Mouse (Mus musculus) adrenal gland, adult 18-20 months (tissue): ENCODE results near the gene Gldn. TPM values are rescaled to one million over a fixed set of nuclear protein-coding genes. Genes with fewer than 3 reads are reported as not detected.
A peak's percentile ranks its signal among the peaks of the same experiment; 100 is the strongest.

Experiments
- DNase-seq, 2 experiments: peaks; one replicate each; pipeline ENCODE4 v3.0.0; 2021 to 2022; ENCODE audit warnings: low spot score in 2 of 2
- long read RNA-seq, 2 experiments: library from polyadenylated mRNA; stranded (forward); transcript quantifications; one replicate each; pipeline ENCODE4 v2.0.0; 2021
- total RNA-seq, 2 experiments: library from RNA; stranded (reverse); gene quantifications; 1 replicate in 1 of 2; 2 replicates in 1 of 2; pipeline ENCODE4 v1.2.3; 2021

Gene Gldn
- 10 to 100 TPM in 1 of 2 experiments, 1 to 10 TPM in 1; 6.5 to 14.9 TPM for total RNA-seq
- long read RNA-seq, experiment 1, partial matches to known transcripts: 2 of 2 reads
- long read RNA-seq, experiment 1, other reads (novel, unspliced or antisense): 0 of 2 reads
- long read RNA-seq, experiment 2, partial matches to known transcripts: 0 of 1 reads
- long read RNA-seq, experiment 2, other reads (novel, unspliced or antisense): 1 of 1 reads

- DNase-seq: peak; percentile 30
Measured at GRCm38 (mm10) chr9:54286331-54286987, at the start of gene Gldn. Gene Gldn, plus strand, starts transcription at chr9:54286486.

- no peak for DNase-seq
Measured at GRCm38 (mm10) chr9:54244869-54245665, 41.2 kb upstream of the Gldn start.

GRCm38 (mm10) chr9:54264754-54265153 lies 21.5 kb upstream of the Gldn start:
- no peak for DNase-seq

GRCm38 (mm10) chr9:54268010-54268409 lies 18.3 kb upstream of the Gldn start, which contains the start of gene Cyp19a1:
Gene Cyp19a1, minus strand, starts transcription at chr9:54268110.
- no peak for DNase-seq

- DNase-seq: no peak
Measured at GRCm38 (mm10) chr9:54269987-54270386, 16.3 kb upstream of the Gldn start.

GRCm38 (mm10) chr9:54270889-54271288 lies 15.4 kb upstream of the Gldn start:
- DNase-seq: no peak

- no peak for DNase-seq
Measured at GRCm38 (mm10) chr9:54275283-54275682, 11.0 kb upstream of the Gldn start.

GRCm38 (mm10) chr9:54279046-54279589 lies 7.2 kb upstream of the Gldn start:
- DNase-seq: no peak

- DNase-seq: no peak
Measured at GRCm38 (mm10) chr9:54287804-54288203, 1.5 kb downstream of the Gldn start.

DNA sequence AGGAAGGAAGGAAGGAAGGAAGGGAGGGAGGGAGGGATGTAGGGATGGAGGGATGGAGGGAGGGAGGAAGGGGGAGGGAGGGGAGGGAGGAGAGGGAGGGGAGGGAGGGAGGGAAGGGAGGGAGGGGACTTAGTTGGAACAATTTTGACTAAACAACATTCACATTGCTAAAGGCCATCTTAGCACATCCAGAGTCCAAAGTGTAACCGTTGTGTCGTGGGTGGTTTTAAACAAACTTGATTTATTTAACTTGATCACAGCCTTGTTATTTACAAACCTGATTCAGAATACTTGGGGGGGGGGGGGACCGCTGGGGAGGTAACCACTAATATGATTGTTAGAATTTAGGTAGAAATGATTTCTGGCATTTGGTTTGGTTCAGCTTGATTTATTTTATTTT lies 13.1 kb downstream of the Gldn start:
- DNase-seq: no peak

GRCm38 (mm10) chr9:54299792-54300191 lies 13.5 kb downstream of the Gldn start:
- DNase-seq: no peak

DNA sequence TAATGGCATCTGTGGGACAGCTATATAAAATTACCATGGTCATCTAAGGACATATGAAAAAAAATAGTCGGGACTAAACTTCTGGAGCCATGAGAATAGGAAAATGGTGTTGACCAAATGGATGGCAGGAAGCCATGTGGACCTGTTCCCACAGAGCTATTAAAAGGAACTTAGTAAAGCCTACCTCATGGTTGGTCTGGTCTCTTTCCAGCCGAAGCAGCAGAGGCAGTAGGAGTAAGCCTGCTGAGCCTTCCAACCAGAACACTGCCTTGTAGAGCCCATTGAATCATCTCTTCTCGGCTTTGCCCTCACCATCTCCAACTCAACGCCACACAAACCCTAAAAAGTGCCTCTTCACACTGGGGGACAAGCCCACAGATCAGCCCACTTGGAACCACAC lies 15.0 kb downstream of the Gldn start:
- DNase-seq: no peak

DNA sequence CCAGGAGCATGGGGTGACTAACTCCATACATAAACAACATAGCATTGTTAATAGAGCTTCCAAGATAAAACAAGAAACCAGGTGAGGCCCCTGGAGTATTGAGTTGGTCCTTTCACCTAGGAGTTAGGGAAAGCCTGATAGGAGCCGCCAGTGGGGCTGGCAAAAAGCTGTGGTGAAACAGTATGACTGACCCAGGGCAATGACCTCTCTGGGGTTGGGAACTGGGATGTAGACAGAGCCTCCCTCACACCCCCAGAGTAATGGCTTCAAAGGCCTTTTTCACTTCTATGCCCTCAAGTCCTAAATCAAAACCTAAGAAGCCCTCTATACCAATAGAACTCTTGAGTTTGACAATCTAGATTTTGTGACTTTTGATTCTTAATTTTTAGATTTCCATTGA lies 21.9 kb downstream of the Gldn start:
- DNase-seq: no peak

GRCm38 (mm10) chr9:54308751-54309358 lies 22.6 kb downstream of the Gldn start:
- no peak for DNase-seq

DNA sequence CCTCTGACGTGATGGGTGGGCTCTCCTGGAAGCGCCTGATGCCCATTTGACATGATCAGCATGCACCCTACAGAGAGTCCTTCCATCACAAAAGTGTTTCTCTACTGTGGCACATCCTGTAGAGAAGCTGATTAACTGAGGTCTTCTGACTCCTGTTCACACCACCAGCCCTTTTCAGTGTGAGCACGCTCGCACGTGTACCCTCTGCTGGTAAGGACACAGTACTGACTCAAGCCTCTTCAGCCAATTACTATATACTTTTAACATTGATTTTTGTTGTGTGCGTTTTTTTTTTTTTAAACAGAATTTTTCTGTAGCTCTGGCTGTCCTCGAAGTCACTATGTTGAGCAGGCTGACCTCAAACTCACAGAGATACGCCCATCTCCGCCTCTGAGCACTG lies 30.1 kb downstream of the Gldn start:
- DNase-seq: no peak

- DNase-seq: no peak
Measured at GRCm38 (mm10) chr9:54323456-54323855, 37.2 kb downstream of the Gldn start.

DNA sequence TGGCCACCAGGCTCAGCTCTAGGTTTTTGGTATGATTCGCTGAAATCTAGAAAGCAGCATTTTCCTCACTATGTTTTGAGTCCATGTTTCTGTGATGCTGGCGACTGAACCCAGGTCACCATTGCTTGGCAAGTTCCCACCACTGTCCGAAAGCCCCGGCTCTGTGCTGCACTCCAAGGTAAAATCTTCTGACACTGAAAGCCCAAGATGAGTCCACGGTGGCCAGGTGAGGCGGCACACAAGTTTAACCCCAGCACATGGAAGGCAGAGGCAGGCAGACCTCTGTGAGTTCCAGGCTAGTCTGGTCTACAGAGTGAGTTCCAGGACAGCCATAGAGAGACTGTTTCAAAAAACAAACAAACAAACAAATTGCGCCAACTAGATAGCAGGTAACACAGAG lies 42.9 kb downstream of the Gldn start:
- no peak for DNase-seq

DNA sequence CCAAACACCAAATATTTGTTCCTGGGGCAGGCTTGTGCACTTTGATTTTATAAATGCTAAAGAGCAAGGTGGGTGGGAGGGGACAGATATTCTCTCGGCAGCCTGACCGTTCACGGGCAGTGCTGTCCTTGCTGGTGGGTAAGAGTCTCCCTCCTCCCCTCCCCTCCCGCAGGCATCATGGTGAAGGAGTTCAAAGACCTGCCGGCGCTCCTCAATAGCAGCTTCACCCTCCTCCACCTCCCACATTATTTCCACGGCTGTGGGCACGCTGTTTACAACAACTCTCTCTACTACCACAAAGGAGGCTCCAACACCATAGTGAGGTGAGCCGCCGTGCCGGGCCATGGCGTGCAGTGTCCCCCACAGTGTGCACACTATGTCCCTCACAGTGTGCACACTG lies 49.3 kb downstream of the Gldn start:
- no peak for DNase-seq

DNA sequence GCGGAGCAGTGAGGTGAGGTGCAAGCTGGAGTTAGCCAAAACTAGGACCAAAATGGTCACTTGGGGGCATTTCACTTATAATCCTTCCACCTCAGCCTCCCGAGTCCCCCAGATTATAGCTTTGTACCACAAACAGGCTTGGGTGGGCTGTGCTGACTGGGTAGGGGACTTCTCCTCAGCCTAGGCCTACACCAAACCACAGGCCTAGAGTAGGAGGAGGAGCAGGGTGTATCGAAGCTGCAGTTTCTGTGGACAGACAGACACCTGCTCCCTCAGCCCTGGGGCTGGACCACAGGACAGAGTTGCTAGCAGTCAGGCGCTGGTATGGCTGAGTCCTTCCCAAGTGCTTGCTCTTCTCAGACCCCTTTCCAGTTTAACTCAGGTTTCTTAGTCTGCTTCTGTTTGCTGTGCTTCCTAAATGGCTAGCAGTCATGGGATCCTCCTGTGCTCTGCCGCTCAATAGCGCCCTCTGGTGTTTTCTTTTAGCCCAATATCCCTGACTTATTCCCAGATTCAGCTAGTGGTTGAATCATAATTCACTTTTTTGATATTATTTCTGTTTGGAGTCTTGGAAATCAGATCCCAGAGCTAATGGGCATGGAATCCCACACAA lies 50.4 kb downstream of the Gldn start:
- peak; percentile 38 to 44 for DNase-seq

- no peak for DNase-seq
Measured at GRCm38 (mm10) chr9:54342026-54342425, 55.7 kb downstream of the Gldn start.

DNA sequence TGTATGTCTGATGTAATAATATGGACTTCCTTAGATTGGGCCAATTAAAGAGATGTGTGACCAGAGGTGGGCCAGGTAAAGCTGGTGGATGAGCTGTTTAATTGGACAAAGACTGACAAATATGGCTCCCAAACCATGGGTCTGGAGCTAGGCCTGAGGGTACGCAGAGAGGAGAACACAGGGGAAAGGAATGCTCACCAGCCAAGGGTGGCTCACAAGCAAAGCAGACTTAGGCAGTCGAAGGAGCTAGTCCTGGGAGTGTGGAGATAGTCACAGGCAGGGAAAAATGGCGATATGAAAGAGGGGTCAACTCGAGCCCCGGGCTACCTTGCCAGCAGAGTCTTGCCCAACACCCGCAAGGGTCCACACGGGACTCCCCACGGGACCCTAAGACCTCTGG lies 70.5 kb downstream of the Gldn start:
- DNase-seq: no peak
